Comparison of ENCODE assay signal across 9 mouse cellular contexts in genomic region chr2:25836291-25836690, GRCm38 (mm10). TPM values are rescaled to one million over a fixed set of nuclear protein-coding genes. Genes with fewer than 3 reads are reported as not detected.
DNase-seq lines count a peak whose midpoint lies in the region; ATAC-seq and TF ChIP-seq lines count a peak whose summit lies in the region.
"Had no signal": no experiment of that assay in that cellular context is flagged by ENCODE, and none has a peak within 500 bp of the region (broad histone marks: within the 10 kb centered on the region; RNA-seq: fewer than 3 reads in every experiment).

No protein-coding gene starts in this region.

- H3K27ac ChIP-seq in embryonic facial prominence, embryonic 10.5 days (replicated peaks): no peak overlapping the region
- H3K27ac ChIP-seq in heart, embryonic 16.5 days (ENCODE audit: low read length): no peak overlapping the region
- no peak overlapping the region for H3K27ac ChIP-seq in liver, embryonic 14.5 days
- H3K27ac ChIP-seq in neural tube, embryonic 15.5 days (replicated peaks): no peak overlapping the region

- peak; percentile 41; the same call in 1 of the 2 replicates for ATAC-seq in heart, embryonic 16.5 days (replicated peaks; ENCODE audit: extremely low read depth, insufficient read depth, low FRiP score)
- ATAC-seq in liver, embryonic 14.5 days (ENCODE audit: insufficient read depth): no peak
- peak; percentile 55 for ATAC-seq in neural tube, embryonic 15.5 days (ENCODE audit: low FRiP score)

- H3K36me3 ChIP-seq in embryonic facial prominence, embryonic 10.5 days (replicated peaks): no peaks in the 10 kb centered on the region
- H3K36me3 ChIP-seq in heart, embryonic 16.5 days (ENCODE audit: control insufficient read depth, insufficient read depth): no peaks in the 10 kb centered on the region
- no peaks in the 10 kb centered on the region for H3K36me3 ChIP-seq in liver, embryonic 14.5 days (replicated peaks; ENCODE audit: control insufficient read depth, insufficient read depth, low read depth)
- H3K36me3 ChIP-seq in neural tube, embryonic 15.5 days: no peaks in the 10 kb centered on the region

- H3K27me3 ChIP-seq in embryonic facial prominence, embryonic 10.5 days (replicated peaks; ENCODE audit: low read depth, poor library complexity, severe bottlenecking): no peaks in the 10 kb centered on the region
- peaks cover 7% of the 10 kb centered on the region; the same call in 1 of the 2 replicates for H3K27me3 ChIP-seq in heart, embryonic 16.5 days (ENCODE audit: control insufficient read depth, insufficient read depth, low read length)
- no peaks in the 10 kb centered on the region for H3K27me3 ChIP-seq in liver, embryonic 14.5 days (ENCODE audit: control insufficient read depth, insufficient read depth, low read length)
- no peaks in the 10 kb centered on the region for H3K27me3 ChIP-seq in neural tube, embryonic 15.5 days (replicated peaks)

- 0 out of 2 replicates have a peak, but pooled peaks cover 10% of the 10 kb centered on the region for H3K4me1 ChIP-seq in embryonic facial prominence, embryonic 10.5 days
- H3K4me1 ChIP-seq in heart, embryonic 16.5 days (ENCODE audit: control insufficient read depth, insufficient read depth, low read length): no peaks in the 10 kb centered on the region
- H3K4me1 ChIP-seq in liver, embryonic 14.5 days (replicated peaks; ENCODE audit: control insufficient read depth in 2 of 2, insufficient read depth in 2 of 2, low read length in 1 of 2): no peaks in the 10 kb centered on the region
- no peaks in the 10 kb centered on the region for H3K4me1 ChIP-seq in neural tube, embryonic 15.5 days

- no peaks in the 10 kb centered on the region for H3K9me3 ChIP-seq in embryonic facial prominence, embryonic 10.5 days
- no peaks in the 10 kb centered on the region for H3K9me3 ChIP-seq in heart, embryonic 16.5 days (replicated peaks; ENCODE audit: control insufficient read depth, low read length)
- no peaks in the 10 kb centered on the region for H3K9me3 ChIP-seq in liver, embryonic 14.5 days (ENCODE audit: control insufficient read depth, low read length)
- no peaks in the 10 kb centered on the region for H3K9me3 ChIP-seq in neural tube, embryonic 15.5 days (replicated peaks)

- no peak overlapping the region for H3K9ac ChIP-seq in heart, embryonic 16.5 days (ENCODE audit: low read length)
- H3K9ac ChIP-seq in liver, embryonic 14.5 days (replicated peaks): no peak overlapping the region
- H3K9ac ChIP-seq in neural tube, embryonic 15.5 days (replicated peaks): no peak overlapping the region

- TF ChIP-seq EP300 in liver, embryonic 14.5 days (IDR thresholded peaks at IDR 0.05; ENCODE audit: low read depth): no peak

- peak; percentile 63 for DNase-seq in CD4-positive helper T cell, adult 2 months (ENCODE audit: low read depth, low spot score)
- DNase-seq in adrenal gland, postnatal 25 days: peak; percentile 68
- DNase-seq in embryonic facial prominence, embryonic 10.5 days (ENCODE audit: low spot score): peak; percentile 78
- peak; percentile 59 to 86 for DNase-seq in kidney, postnatal 36 days
- DNase-seq in liver, embryonic 14.5 days (ENCODE audit: low read depth in 3 of 3, low spot score in 3 of 3): peak; percentile 13 to 32 (median 14)
- peak; percentile 13 to 19 for DNase-seq in thymus, adult 18-20 months

- TF ChIP-seq CTCF in liver, embryonic 14.5 days (IDR thresholded peaks at IDR 0.05; ENCODE audit: low read depth): peak; percentile 94

- H3K4me3 ChIP-seq in embryonic facial prominence, embryonic 10.5 days: no peak overlapping the region
- no peak overlapping the region for H3K4me3 ChIP-seq in heart, embryonic 16.5 days (ENCODE audit: low read length)
- H3K4me3 ChIP-seq in liver, embryonic 14.5 days (ENCODE audit: insufficient read depth in 1 of 2, low read depth in 2 of 2, low read length in 2 of 2): no peak overlapping the region
- no peak overlapping the region for H3K4me3 ChIP-seq in neural tube, embryonic 15.5 days (replicated peaks)
- H3K4me3 ChIP-seq: erythroblast, embryonic 14.5 days had no signal

- no peak overlapping the region for H3K4me2 ChIP-seq in heart, embryonic 16.5 days (ENCODE audit: low read depth, low read length)
- H3K4me2 ChIP-seq in liver, embryonic 14.5 days (ENCODE audit: low read depth): no peak overlapping the region
- no peak overlapping the region for H3K4me2 ChIP-seq in neural tube, embryonic 15.5 days

- 50% methylated on average over 5 of the region's 5 CpGs for WGBS in embryonic facial prominence, embryonic 10.5 days
- 42% methylated on average over 5 of the region's 5 CpGs for WGBS in heart, embryonic 16.5 days
- 31% methylated on average over 5 of the region's 5 CpGs for WGBS in liver, embryonic 14.5 days (ENCODE audit: insufficient replicate concordance)
- WGBS in neural tube, embryonic 15.5 days: 46% methylated on average over 5 of the region's 5 CpGs

RNA-seq across cellular contexts. Expression of gene Sohlh1, which starts 10.8 kb away (rescaled TPM):
- total RNA-seq in adrenal gland, postnatal 25 days (2021): not detected in 2 replicates
- polyA plus RNA-seq in embryonic facial prominence, embryonic 10.5 days (2016; fragmentation: Nextera tagmentation; extraction: Ambion mirVana): not detected in 2 replicates
- polyA plus RNA-seq in heart, embryonic 16.5 days (2015; fragmentation: Nextera tagmentation; extraction: Ambion mirVana): not detected in 2 replicates
- polyA plus RNA-seq in liver, embryonic 14.5 days (2012; rRNA removed): not detected in 2 replicates
- not detected in 2 replicates for polyA plus RNA-seq in liver, embryonic 14.5 days (2014; fragmentation: Nextera tagmentation; extraction: Ambion mirVana)
- not detected in 2 replicates for polyA plus RNA-seq in neural tube, embryonic 15.5 days (2015; fragmentation: Nextera tagmentation; extraction: Ambion mirVana)
- polyA plus RNA-seq: erythroblast, embryonic 14.5 days had no signal

RNA-seq across cellular contexts. Expression of gene Lcn9, which starts 13.3 kb away (rescaled TPM):
- total RNA-seq in adrenal gland, postnatal 25 days (2021): not detected in 2 replicates
- polyA plus RNA-seq in embryonic facial prominence, embryonic 10.5 days (2016; fragmentation: Nextera tagmentation; extraction: Ambion mirVana): not detected in 2 replicates
- not detected in 2 replicates for polyA plus RNA-seq in heart, embryonic 16.5 days (2015; fragmentation: Nextera tagmentation; extraction: Ambion mirVana)
- polyA plus RNA-seq in liver, embryonic 14.5 days (2012; rRNA removed): not detected in 2 replicates
- polyA plus RNA-seq in liver, embryonic 14.5 days (2014; fragmentation: Nextera tagmentation; extraction: Ambion mirVana): not detected in 2 replicates
- not detected in 2 replicates for polyA plus RNA-seq in neural tube, embryonic 15.5 days (2015; fragmentation: Nextera tagmentation; extraction: Ambion mirVana)
- polyA plus RNA-seq: erythroblast, embryonic 14.5 days had no signal

RNA-seq across cellular contexts. Expression of gene Glt6d1, which starts 20.6 kb away (rescaled TPM):
- total RNA-seq in adrenal gland, postnatal 25 days (2021): not detected in 2 replicates
- polyA plus RNA-seq in embryonic facial prominence, embryonic 10.5 days (2016; fragmentation: Nextera tagmentation; extraction: Ambion mirVana): not detected in 2 replicates
- not detected in 2 replicates for polyA plus RNA-seq in heart, embryonic 16.5 days (2015; fragmentation: Nextera tagmentation; extraction: Ambion mirVana)
- not detected in 2 replicates for polyA plus RNA-seq in liver, embryonic 14.5 days (2012; rRNA removed)
- not detected in 2 replicates for polyA plus RNA-seq in liver, embryonic 14.5 days (2014; fragmentation: Nextera tagmentation; extraction: Ambion mirVana)
- polyA plus RNA-seq in neural tube, embryonic 15.5 days (2015; fragmentation: Nextera tagmentation; extraction: Ambion mirVana): not detected in 2 replicates
- polyA plus RNA-seq: erythroblast, embryonic 14.5 days had no signal

RNA-seq across cellular contexts. Expression of gene Kcnt1, which starts 27.2 kb away (rescaled TPM):
- total RNA-seq in adrenal gland, postnatal 25 days (2021): 2.7 and 5.2 TPM in 2 replicates
- polyA plus RNA-seq in embryonic facial prominence, embryonic 10.5 days (2016; fragmentation: Nextera tagmentation; extraction: Ambion mirVana): 0.10 and 0.23 TPM in 2 replicates
- polyA plus RNA-seq in heart, embryonic 16.5 days (2015; fragmentation: Nextera tagmentation; extraction: Ambion mirVana): 0.13 TPM in 1 of 2 replicates, not detected in the other
- 0.08 and 0.09 TPM in 2 replicates for polyA plus RNA-seq in liver, embryonic 14.5 days (2012; rRNA removed)
- polyA plus RNA-seq in liver, embryonic 14.5 days (2014; fragmentation: Nextera tagmentation; extraction: Ambion mirVana): not detected in 2 replicates
- polyA plus RNA-seq in neural tube, embryonic 15.5 days (2015; fragmentation: Nextera tagmentation; extraction: Ambion mirVana): 21.3 and 23.7 TPM in 2 replicates
- polyA plus RNA-seq: erythroblast, embryonic 14.5 days had no signal

RNA-seq across cellular contexts. Expression of gene Gm13539, which starts 54.2 kb away (rescaled TPM):
- total RNA-seq in adrenal gland, postnatal 25 days (2021): not detected in 2 replicates
- polyA plus RNA-seq in embryonic facial prominence, embryonic 10.5 days (2016; fragmentation: Nextera tagmentation; extraction: Ambion mirVana): not detected in 2 replicates
- polyA plus RNA-seq in heart, embryonic 16.5 days (2015; fragmentation: Nextera tagmentation; extraction: Ambion mirVana): 0.26 TPM in 1 of 2 replicates, not detected in the other
- not detected in 2 replicates for polyA plus RNA-seq in liver, embryonic 14.5 days (2012; rRNA removed)
- not detected in 2 replicates for polyA plus RNA-seq in liver, embryonic 14.5 days (2014; fragmentation: Nextera tagmentation; extraction: Ambion mirVana)
- polyA plus RNA-seq in neural tube, embryonic 15.5 days (2015; fragmentation: Nextera tagmentation; extraction: Ambion mirVana): 0.33 TPM in 1 of 2 replicates, not detected in the other
- polyA plus RNA-seq: erythroblast, embryonic 14.5 days had no signal

Comparison
In these comparisons a context has a peak if more than half of its experiments do, and no peak if none do; other contexts are left out.
1. DNase-seq: peak in every context shown above with its lines; median percentile 78 in embryonic facial prominence, embryonic 10.5 days; 72 in kidney, postnatal 36 days; 68 in adrenal gland, postnatal 25 days; 63 in CD4-positive helper T cell, adult 2 months; 16 in thymus, adult 18-20 months; 14 in liver, embryonic 14.5 days.